Comparison of ENCODE assay signal across 8 mouse cellular contexts in genomic region chr9:102626839-102627225, GRCm38 (mm10). TPM values are rescaled to one million over a fixed set of nuclear protein-coding genes. Genes with fewer than 3 reads are reported as not detected.
DNase-seq lines count a peak whose midpoint lies in the region; ATAC-seq lines count a peak whose summit lies in the region.

No protein-coding gene starts in this region.

- no peak for ATAC-seq in heart, embryonic 16.5 days (replicated peaks; ENCODE audit: extremely low read depth, insufficient read depth, low FRiP score)
- ATAC-seq in hindbrain, embryonic 12.5 days (ENCODE audit: low FRiP score): no peak
- no peak for ATAC-seq in midbrain, embryonic 12.5 days (ENCODE audit: low FRiP score, low read depth)
- no peak for ATAC-seq in granulocyte monocyte progenitor cell, adult 5-6 weeks (replicated peaks; ENCODE audit: poor library complexity, severe bottlenecking)

- peak overlapping the region; percentile 97 for H3K27ac ChIP-seq in heart, embryonic 16.5 days (ENCODE audit: low read length)
- peak overlapping the region; percentile 96 for H3K27ac ChIP-seq in hindbrain, embryonic 12.5 days
- peak overlapping the region; percentile 97 for H3K27ac ChIP-seq in midbrain, embryonic 12.5 days (replicated peaks)

- H3K9me3 ChIP-seq in heart, embryonic 16.5 days (replicated peaks; ENCODE audit: control insufficient read depth, low read length): no peaks in the 10 kb centered on the region
- no peaks in the 10 kb centered on the region for H3K9me3 ChIP-seq in hindbrain, embryonic 12.5 days (replicated peaks)
- H3K9me3 ChIP-seq in midbrain, embryonic 12.5 days: no peaks in the 10 kb centered on the region

- WGBS in heart, embryonic 16.5 days: under 1% methylated on average over 9 of the region's 9 CpGs
- 2% methylated on average over 9 of the region's 9 CpGs for WGBS in hindbrain, embryonic 12.5 days
- 0% methylated on average over 9 of the region's 9 CpGs for WGBS in midbrain, embryonic 12.5 days

- peak overlapping the region; percentile 93 for H3K4me3 ChIP-seq in heart, embryonic 16.5 days (ENCODE audit: low read length)
- peak overlapping the region; percentile 87 for H3K4me3 ChIP-seq in hindbrain, embryonic 12.5 days
- H3K4me3 ChIP-seq in midbrain, embryonic 12.5 days: peak overlapping the region; percentile 85

- intact Hi-C loops in left cerebral cortex, postnatal 36 days (cut with DNase I): loop anchor here (5.0 kb wide), 1 partner anchor 90 kb away; the partner anchor contains the start of gene Amotl2

- peak overlapping the region; percentile 75 for H3K4me2 ChIP-seq in heart, embryonic 16.5 days (ENCODE audit: low read depth, low read length)
- H3K4me2 ChIP-seq in hindbrain, embryonic 12.5 days (replicated peaks): peak overlapping the region; percentile 73
- H3K4me2 ChIP-seq in midbrain, embryonic 12.5 days (replicated peaks): peak overlapping the region; percentile 80

- no peaks in the 10 kb centered on the region for H3K27me3 ChIP-seq in heart, embryonic 16.5 days (ENCODE audit: control insufficient read depth, insufficient read depth, low read length)
- H3K27me3 ChIP-seq in hindbrain, embryonic 12.5 days: no peaks in the 10 kb centered on the region
- H3K27me3 ChIP-seq in midbrain, embryonic 12.5 days: no peaks in the 10 kb centered on the region

- peaks cover 4% of the 10 kb centered on the region; the same call in 1 of the 2 replicates for H3K36me3 ChIP-seq in heart, embryonic 16.5 days (ENCODE audit: control insufficient read depth, insufficient read depth)
- H3K36me3 ChIP-seq in hindbrain, embryonic 12.5 days: 0 out of 2 replicates have a peak, but pooled peaks cover 3% of the 10 kb centered on the region
- 0 out of 2 replicates have a peak, but pooled peaks cover 6% of the 10 kb centered on the region for H3K36me3 ChIP-seq in midbrain, embryonic 12.5 days

- no peak for DNase-seq in heart, postnatal 4 days
- peak; percentile 55 for DNase-seq in NIH3T3 (ENCODE audit: low read depth)
- no peak for DNase-seq in left cerebral cortex, postnatal 36 days (ENCODE audit: low spot score in 2 of 2)
- no peak for DNase-seq in gastrocnemius, postnatal 25 days

- peak overlapping the region; percentile 100 for H3K9ac ChIP-seq in heart, embryonic 16.5 days (ENCODE audit: low read length)
- peak overlapping the region; percentile 95 for H3K9ac ChIP-seq in hindbrain, embryonic 12.5 days
- H3K9ac ChIP-seq in midbrain, embryonic 12.5 days (replicated peaks): peak overlapping the region; percentile 98

- H3K4me1 ChIP-seq in heart, embryonic 16.5 days (ENCODE audit: control insufficient read depth, insufficient read depth, low read length): peaks cover 19% of the 10 kb centered on the region
- peaks cover 20% of the 10 kb centered on the region for H3K4me1 ChIP-seq in hindbrain, embryonic 12.5 days
- H3K4me1 ChIP-seq in midbrain, embryonic 12.5 days: peaks cover 14% of the 10 kb centered on the region

RNA-seq across cellular contexts. Expression of gene Cep63, which starts 0.5 kb away (rescaled TPM):
- polyA plus RNA-seq in heart, embryonic 16.5 days (2015; fragmentation: Nextera tagmentation; extraction: Ambion mirVana): 52.1 and 52.6 TPM in 2 replicates
- 10 to 100 TPM; 42.4 to 47.6 TPM for total RNA-seq in heart, postnatal 4 days (2021)
- polyA plus RNA-seq in hindbrain, embryonic 12.5 days (2016; fragmentation: Nextera tagmentation; extraction: Ambion mirVana): 53.3 and 56.9 TPM in 2 replicates
- polyA plus RNA-seq in midbrain, embryonic 12.5 days (2016; fragmentation: Nextera tagmentation; extraction: Ambion mirVana): 62.6 and 66.3 TPM in 2 replicates
- total RNA-seq in left cerebral cortex, postnatal 36 days (2021): 10 to 100 TPM; 30.3 to 32.8 TPM
- total RNA-seq in granulocyte monocyte progenitor cell, adult 5-6 weeks (2014; fragmentation: Nextera tagmentation): 35.8 and 36.3 TPM in 2 replicates
- 43.3 TPM in 2 replicates for total RNA-seq in granulocyte monocyte progenitor cell, adult 5-6 weeks (2017)
- total RNA-seq in gastrocnemius, postnatal 25 days (2021): 10 to 100 TPM; 19.1 to 22.4 TPM

RNA-seq across cellular contexts. Expression of gene Anapc13, which starts 0.7 kb away (rescaled TPM):
- polyA plus RNA-seq in heart, embryonic 16.5 days (2015; fragmentation: Nextera tagmentation; extraction: Ambion mirVana): 211 and 221 TPM in 2 replicates
- 100 to 1,000 TPM; 280 to 292 TPM for total RNA-seq in heart, postnatal 4 days (2021)
- polyA plus RNA-seq in hindbrain, embryonic 12.5 days (2016; fragmentation: Nextera tagmentation; extraction: Ambion mirVana): 171 and 172 TPM in 2 replicates
- 194 and 214 TPM in 2 replicates for polyA plus RNA-seq in midbrain, embryonic 12.5 days (2016; fragmentation: Nextera tagmentation; extraction: Ambion mirVana)
- total RNA-seq in left cerebral cortex, postnatal 36 days (2021): 100 to 1,000 TPM in 1 of 2 experiments, 10 to 100 TPM in 1; 91.6 to 109 TPM
- total RNA-seq in granulocyte monocyte progenitor cell, adult 5-6 weeks (2014; fragmentation: Nextera tagmentation): 111 and 222 TPM in 2 replicates
- total RNA-seq in granulocyte monocyte progenitor cell, adult 5-6 weeks (2017): 120 and 157 TPM in 2 replicates
- 100 to 1,000 TPM; 186 to 188 TPM for total RNA-seq in gastrocnemius, postnatal 25 days (2021)
